Mouse (Mus musculus): ENCODE results near the gene Runx2. TPM values are rescaled to one million over a fixed set of nuclear protein-coding genes. Genes with fewer than 3 reads are reported as not detected.

Gene Runx2
- polyA plus RNA-seq, 1 experiment from 2014 or later, result 4.6 TPM

- Histone ChIP-seq H3K27me3 (0 out of 2 replicates have a peak, but pooled peaks cover 2% of the 10 kb centered on the region), H3K9me3 (no peaks in the 10 kb centered on the region), H3K27ac (replicated peaks) (no peak overlapping the region), H3K4me3 (no peak overlapping the region), H3K4me2 (replicated peaks) (no peak overlapping the region), H3K9ac (replicated peaks) (no peak overlapping the region), H3K36me3 (no peaks in the 10 kb centered on the region), H3K4me1 (no peaks in the 10 kb centered on the region; the same call in 1 of the 2 replicates)
- no peak for ATAC-seq (ENCODE audit: low FRiP score, low read depth)
- 93% methylated on average over 10 of the region's 10 CpGs for WGBS
Observed at GRCm38 (mm10) chr17:44706531-44706930, 108.1 kb downstream of the Runx2 start.

- H3K4me3 ChIP-seq, result no peak overlapping the region
- H3K9ac ChIP-seq (replicated peaks), result no peak overlapping the region
- no peak for ATAC-seq (ENCODE audit: low FRiP score, low read depth)
- H3K27ac ChIP-seq (replicated peaks), result no peak overlapping the region
- no peaks in the 10 kb centered on the region for H3K27me3 ChIP-seq
- no peaks in the 10 kb centered on the region; the same call in 1 of the 2 replicates for H3K4me1 ChIP-seq
- H3K36me3 ChIP-seq, result no peaks in the 10 kb centered on the region
- 56% methylated on average over 14 of the region's 14 CpGs for WGBS
- H3K4me2 ChIP-seq (replicated peaks), result no peak overlapping the region
- no peaks in the 10 kb centered on the region for H3K9me3 ChIP-seq
Observed at GRCm38 (mm10) chr17:44702506-44703298, 111.9 kb downstream of the Runx2 start.

- Histone ChIP-seq H3K4me3 (no peak overlapping the region), H3K36me3 (no peaks in the 10 kb centered on the region), H3K4me2 (replicated peaks) (no peak overlapping the region), H3K27ac (replicated peaks) (no peak overlapping the region), H3K4me1 (no peaks in the 10 kb centered on the region; the same call in 1 of the 2 replicates), H3K9ac (replicated peaks) (no peak overlapping the region), H3K27me3 (no peaks in the 10 kb centered on the region), H3K9me3 (no peaks in the 10 kb centered on the region)
- ATAC-seq (ENCODE audit: low FRiP score, low read depth), result no peak
- WGBS, result 85% methylated on average over 4 of the region's 4 CpGs
Observed at GRCm38 (mm10) chr17:44701531-44701930, 113.1 kb downstream of the Runx2 start.

GRCm38 (mm10) chr17:44700326-44700725 is 114.3 kb downstream of the Runx2 start:
- Histone ChIP-seq H3K27ac (replicated peaks) (no peak overlapping the region), H3K27me3 (no peaks in the 10 kb centered on the region), H3K36me3 (no peaks in the 10 kb centered on the region), H3K9me3 (no peaks in the 10 kb centered on the region), H3K4me2 (replicated peaks) (no peak overlapping the region), H3K9ac (replicated peaks) (no peak overlapping the region), H3K4me3 (no peak overlapping the region), H3K4me1 (no peaks in the 10 kb centered on the region; the same call in 1 of the 2 replicates)
- 67% methylated on average over 1 of the region's 1 CpGs for WGBS
- no peak for ATAC-seq (ENCODE audit: low FRiP score, low read depth)

GRCm38 (mm10) chr17:44697053-44697452 is 117.5 kb downstream of the Runx2 start:
- no peak overlapping the region for H3K27ac ChIP-seq (replicated peaks)
- H3K36me3 ChIP-seq, result no peaks in the 10 kb centered on the region
- H3K4me1 ChIP-seq, result no peaks in the 10 kb centered on the region
- H3K4me2 ChIP-seq (replicated peaks), result no peak overlapping the region
- H3K27me3 ChIP-seq, result no peaks in the 10 kb centered on the region
- ATAC-seq (ENCODE audit: low FRiP score, low read depth), result no peak
- no peaks in the 10 kb centered on the region for H3K9me3 ChIP-seq
- no peak overlapping the region for H3K4me3 ChIP-seq
- WGBS, result 91% methylated on average over 10 of the region's 10 CpGs
- no peak overlapping the region for H3K9ac ChIP-seq (replicated peaks)

- no peak for ATAC-seq (ENCODE audit: low FRiP score, low read depth)
- H3K27me3 ChIP-seq, result no peaks in the 10 kb centered on the region
- no peak overlapping the region for H3K4me2 ChIP-seq (replicated peaks)
- H3K9me3 ChIP-seq, result no peaks in the 10 kb centered on the region
- no peak overlapping the region for H3K27ac ChIP-seq (replicated peaks)
- no peaks in the 10 kb centered on the region for H3K4me1 ChIP-seq
- 66% methylated on average over 6 of the region's 7 CpGs for WGBS
- no peaks in the 10 kb centered on the region for H3K36me3 ChIP-seq
- H3K9ac ChIP-seq (replicated peaks), result no peak overlapping the region
- H3K4me3 ChIP-seq, result no peak overlapping the region
Observed at GRCm38 (mm10) chr17:44693552-44693951, 121.0 kb downstream of the Runx2 start.

GRCm38 (mm10) chr17:44691517-44691916 is 123.1 kb downstream of the Runx2 start:
- 84% methylated on average over 2 of the region's 2 CpGs for WGBS
- H3K9me3 ChIP-seq, result no peaks in the 10 kb centered on the region
- H3K27me3 ChIP-seq, result 0 out of 2 replicates have a peak, but pooled peaks cover 3% of the 10 kb centered on the region
- H3K27ac ChIP-seq (replicated peaks), result no peak overlapping the region
- H3K9ac ChIP-seq (replicated peaks), result no peak overlapping the region
- ATAC-seq (ENCODE audit: low FRiP score, low read depth), result no peak
- no peaks in the 10 kb centered on the region for H3K36me3 ChIP-seq
- no peaks in the 10 kb centered on the region for H3K4me1 ChIP-seq
- H3K4me3 ChIP-seq, result no peak overlapping the region
- no peak overlapping the region for H3K4me2 ChIP-seq (replicated peaks)

GRCm38 (mm10) chr17:44690410-44691035 is 124.1 kb downstream of the Runx2 start:
- no peak overlapping the region for H3K4me3 ChIP-seq
- no peaks in the 10 kb centered on the region for H3K9me3 ChIP-seq
- 89% methylated on average over 5 of the region's 5 CpGs for WGBS
- 0 out of 2 replicates have a peak, but pooled peaks cover 3% of the 10 kb centered on the region for H3K27me3 ChIP-seq
- 0 out of 2 replicates have a peak, but pooled peaks cover 1% of the 10 kb centered on the region for H3K4me1 ChIP-seq
- no peak overlapping the region for H3K27ac ChIP-seq (replicated peaks)
- no peaks in the 10 kb centered on the region for H3K36me3 ChIP-seq
- H3K4me2 ChIP-seq (replicated peaks), result no peak overlapping the region
- ATAC-seq (ENCODE audit: low FRiP score, low read depth), result no peak
- H3K9ac ChIP-seq (replicated peaks), result no peak overlapping the region

- Histone ChIP-seq H3K9me3 (no peaks in the 10 kb centered on the region), H3K4me1 (0 out of 2 replicates have a peak, but pooled peaks cover 4% of the 10 kb centered on the region), H3K9ac (replicated peaks) (no peak overlapping the region), H3K27ac (replicated peaks) (no peak overlapping the region), H3K4me3 (no peak overlapping the region), H3K36me3 (no peaks in the 10 kb centered on the region), H3K27me3 (0 out of 2 replicates have a peak, but pooled peaks cover 10% of the 10 kb centered on the region), H3K4me2 (replicated peaks) (no peak overlapping the region)
- ATAC-seq (ENCODE audit: low FRiP score, low read depth), result no peak
- WGBS, result 76% methylated on average over 2 of the region's 2 CpGs
Observed at GRCm38 (mm10) chr17:44688306-44688705, 126.3 kb downstream of the Runx2 start.

GRCm38 (mm10) chr17:44685514-44685913 is 129.1 kb downstream of the Runx2 start:
- WGBS, result 44% methylated on average over 7 of the region's 7 CpGs
- no peak overlapping the region for H3K27ac ChIP-seq (replicated peaks)

GRCm38 (mm10) chr17:44683026-44683425 is 131.6 kb downstream of the Runx2 start:
- H3K4me2 ChIP-seq (replicated peaks), result no peak overlapping the region
- H3K36me3 ChIP-seq, result no peaks in the 10 kb centered on the region
- H3K9me3 ChIP-seq, result peaks cover 4% of the 10 kb centered on the region; the same call in 1 of the 2 replicates
- 0 out of 2 replicates have a peak, but pooled peaks cover 10% of the 10 kb centered on the region for H3K27me3 ChIP-seq
- 0 out of 2 replicates have a peak, but pooled peaks cover 4% of the 10 kb centered on the region for H3K4me1 ChIP-seq
- ATAC-seq (ENCODE audit: low FRiP score, low read depth), result no peak
- H3K9ac ChIP-seq (replicated peaks), result no peak overlapping the region
- H3K27ac ChIP-seq (replicated peaks), result no peak overlapping the region
- WGBS, result 87% methylated on average over 9 of the region's 9 CpGs
- no peak overlapping the region for H3K4me3 ChIP-seq

More at GRCm38 (mm10) chr17:44685514-44685913, 129.1 kb downstream of the Runx2 start:
- H3K4me3 ChIP-seq, result no peak overlapping the region
- H3K36me3 ChIP-seq, result no peaks in the 10 kb centered on the region
- no peaks in the 10 kb centered on the region for H3K9me3 ChIP-seq
- H3K27me3 ChIP-seq, result 0 out of 2 replicates have a peak, but pooled peaks cover 13% of the 10 kb centered on the region
- no peak overlapping the region for H3K4me2 ChIP-seq (replicated peaks)
- H3K4me1 ChIP-seq, result 0 out of 2 replicates have a peak, but pooled peaks cover 4% of the 10 kb centered on the region
- no peak overlapping the region for H3K9ac ChIP-seq (replicated peaks)
- no peak for ATAC-seq (ENCODE audit: low FRiP score, low read depth)

- WGBS, result 73% methylated on average over 7 of the region's 7 CpGs
- ATAC-seq (ENCODE audit: low FRiP score, low read depth), result no peak
- Histone ChIP-seq H3K36me3 (no peaks in the 10 kb centered on the region), H3K27me3 (peaks cover 11% of the 10 kb centered on the region; the same call in 1 of the 2 replicates), H3K4me2 (replicated peaks) (no peak overlapping the region), H3K9me3 (peaks cover 4% of the 10 kb centered on the region; the same call in 1 of the 2 replicates), H3K27ac (replicated peaks) (no peak overlapping the region), H3K4me1 (no peaks in the 10 kb centered on the region), H3K9ac (replicated peaks) (no peak overlapping the region), H3K4me3 (no peak overlapping the region)
Observed at GRCm38 (mm10) chr17:44677782-44678181, 136.8 kb downstream of the Runx2 start.

All from midbrain, embryonic 12.5 days (tissue).